Mouse (Mus musculus) adrenal gland, adult 2 months (tissue): ENCODE measurements around the gene Fgd6. TPM values are rescaled to one million over a fixed set of nuclear protein-coding genes. Genes with fewer than 3 reads are reported as not detected.

Experiments used
- DNase-seq: peaks from one replicate; pipeline ENCODE4 v3.0.0; 2021
- polyA plus RNA-seq: library from polyadenylated mRNA; depleted of rRNA; stranded (reverse); fragments of >200 nt; gene quantifications from 2 replicates; pipeline ENCODE4 v1.2.3, GENCODE M21; 2012; rRNA removed
- total RNA-seq, 2 experiments: library from RNA; stranded (reverse); gene quantifications; 2 replicates each; pipeline ENCODE4 v1.2.3; 2021

Gene Fgd6
- total and polyA plus RNA-seq, 3 experiments = 0.80 to 5.6 (median 4.5) TPM

DNA sequence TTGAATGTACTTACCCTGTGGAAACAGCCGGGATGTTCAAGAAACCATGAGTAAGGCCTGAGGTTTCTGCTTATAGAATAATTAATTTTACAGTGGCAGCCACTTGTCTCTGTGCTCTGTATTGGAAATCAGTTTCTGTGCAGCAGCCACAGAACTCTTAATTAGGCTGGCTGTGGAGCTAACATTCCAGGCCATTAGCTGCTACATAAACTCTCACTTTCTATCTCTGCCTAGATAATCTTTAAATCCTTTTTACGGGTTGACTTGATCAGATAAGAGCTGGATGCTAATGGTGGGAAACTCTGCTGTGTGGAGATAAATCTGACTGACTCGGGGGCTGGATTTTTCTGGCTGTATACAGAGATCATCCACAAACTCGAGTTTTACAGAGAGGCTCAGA, 147.4 kb downstream of the Fgd6 start:
- no peak for DNase-seq

Other genes with a start within 250 kb of the Fgd6 start
- gene Usp44, start 204.4 kb upstream of the Fgd6 start, total RNA-seq = not detected
- not detected in 2 replicates for gene Usp44, start 204.4 kb upstream of the Fgd6 start, polyA plus RNA-seq
- gene Metap2, start 138.9 kb upstream of the Fgd6 start, total RNA-seq = 100 to 1,000 TPM; 156 to 171 TPM
- 24.1 and 36.3 TPM in 2 replicates for gene Metap2, start 138.9 kb upstream of the Fgd6 start, polyA plus RNA-seq
- gene Vezt, start 184 bp upstream of the Fgd6 start, total RNA-seq = 10 to 100 TPM; 20.9 to 22.1 TPM
- 4.6 and 6.6 TPM in 2 replicates for gene Vezt, start 184 bp upstream of the Fgd6 start, polyA plus RNA-seq
- 10 to 100 TPM; 11.7 to 13.7 TPM for gene Nr2c1, start 112.0 kb downstream of the Fgd6 start, total RNA-seq
- gene Nr2c1, start 112.0 kb downstream of the Fgd6 start, polyA plus RNA-seq = 2.5 and 2.7 TPM in 2 replicates
- gene Ndufa12, start 162.7 kb downstream of the Fgd6 start, total RNA-seq = 100 to 1,000 TPM; 406 to 525 TPM
- gene Ndufa12, start 162.7 kb downstream of the Fgd6 start, polyA plus RNA-seq = 18.2 and 24.4 TPM in 2 replicates